Mouse (Mus musculus) adipocyte (in vitro differentiated cells): ENCODE data around the gene Pde10a.
"Not testable (repeated sequence)": the region's sequence is repeated elsewhere in the genome, so short reads cannot be mapped to it uniquely, and the experiment has no call there.

Experiments
- DNase-seq: peaks from one replicate; pipeline ENCODE4 v3.0.0-alpha.2; 2016; ENCODE audit warnings: low spot score

The Pde10a gene

GRCm38 (mm10) chr17:8647372-8647871, 122.2 kb downstream of the Pde10a start:
- no peak for DNase-seq

DNA sequence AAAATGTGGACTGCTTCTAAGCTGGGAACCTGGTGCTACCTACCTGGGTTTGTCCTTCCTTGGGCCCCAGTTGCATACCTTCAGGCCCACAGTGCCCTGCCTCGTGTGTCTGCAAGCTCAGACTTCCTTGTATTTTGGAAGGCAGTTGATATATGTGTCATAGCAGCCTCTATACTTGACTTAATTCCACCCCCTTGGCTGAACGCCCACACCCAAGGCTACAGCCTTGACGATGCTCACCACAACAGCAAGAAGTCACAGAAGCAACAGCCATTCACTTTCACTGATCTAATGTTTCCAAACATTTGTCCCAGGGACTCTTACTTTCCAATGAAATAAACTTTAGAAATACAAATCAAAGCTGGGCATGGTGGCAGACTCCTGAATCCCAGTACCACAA, 123.1 kb downstream of the Pde10a start:
- no peak for DNase-seq

- DNase-seq = peak; percentile 16
Measured at GRCm38 (mm10) chr17:8652681-8653262, 127.6 kb downstream of the Pde10a start.

DNA sequence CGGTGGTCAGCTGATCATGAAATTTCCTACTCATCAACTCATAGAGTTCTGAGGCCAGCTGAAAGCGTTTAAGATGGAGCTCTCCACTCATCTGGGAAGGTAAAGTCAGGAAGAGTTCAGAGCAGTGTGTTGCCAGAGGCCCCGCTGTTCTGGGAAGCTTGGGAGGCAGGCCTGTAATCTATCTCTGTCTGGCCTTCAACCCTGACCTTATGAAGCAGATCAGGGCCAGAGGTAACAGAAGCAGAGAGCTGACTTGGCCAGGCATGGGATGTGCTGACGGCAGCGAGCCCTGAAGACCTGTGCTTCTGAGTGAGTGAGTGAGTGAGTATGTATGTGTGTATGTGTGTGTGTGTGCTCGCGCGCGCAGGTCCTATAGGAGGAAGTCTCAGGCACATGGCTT, 132.5 kb downstream of the Pde10a start:
- no peak for DNase-seq

DNA sequence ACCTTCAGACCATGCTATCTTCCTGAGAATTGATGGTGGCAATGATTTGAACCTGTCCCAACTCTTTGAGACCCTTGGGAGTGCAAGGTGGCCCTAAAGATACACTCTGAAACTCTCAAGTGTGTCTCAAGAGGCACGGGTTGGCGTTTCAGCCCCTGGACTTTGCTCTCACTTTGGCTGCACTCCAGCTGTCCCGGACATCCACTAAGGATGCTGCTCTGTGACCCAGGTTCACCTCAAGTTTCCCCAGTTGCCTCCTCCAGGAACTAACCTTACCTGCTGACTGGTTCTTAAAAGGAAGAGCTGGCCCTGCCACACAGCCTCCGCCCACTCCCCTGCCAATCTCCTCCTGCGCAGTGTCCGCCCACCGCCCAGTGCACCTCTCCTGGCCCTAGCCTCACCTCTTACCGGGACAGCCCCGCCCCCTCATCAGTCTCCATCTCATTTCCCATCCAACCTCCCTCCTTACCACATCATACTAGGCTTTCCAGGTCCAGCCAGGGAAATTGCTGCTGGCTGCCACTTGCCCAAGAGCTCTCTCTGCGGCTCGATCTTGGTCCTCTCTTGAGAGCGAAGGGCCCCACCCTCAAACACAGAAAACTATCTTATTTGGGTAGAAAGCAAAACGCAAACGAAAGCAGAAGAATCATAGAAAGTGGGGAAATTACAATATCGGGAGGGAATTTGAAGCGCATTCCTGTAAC, 133.7 kb downstream of the Pde10a start:
- no peak for DNase-seq

DNA sequence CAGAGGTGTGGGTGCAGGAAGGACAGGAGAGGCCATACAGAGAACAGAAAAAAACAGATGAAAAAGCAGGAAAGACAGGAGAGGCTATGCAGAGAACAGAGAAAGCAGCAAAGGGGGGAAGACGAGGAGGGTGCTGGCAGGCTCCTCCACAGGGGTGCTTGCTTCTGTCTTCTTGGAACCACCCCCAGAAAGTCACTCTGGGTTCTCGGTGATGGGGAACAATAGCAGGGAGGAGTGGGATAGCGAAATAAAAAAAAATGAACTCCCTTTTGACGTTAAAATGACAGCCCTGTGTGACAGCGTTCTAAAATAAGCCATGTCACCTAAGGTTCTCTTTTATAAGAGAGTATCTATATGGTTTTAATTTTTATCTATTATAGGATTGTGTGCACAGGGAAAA, 141.7 kb downstream of the Pde10a start:
- DNase-seq = no peak

DNA sequence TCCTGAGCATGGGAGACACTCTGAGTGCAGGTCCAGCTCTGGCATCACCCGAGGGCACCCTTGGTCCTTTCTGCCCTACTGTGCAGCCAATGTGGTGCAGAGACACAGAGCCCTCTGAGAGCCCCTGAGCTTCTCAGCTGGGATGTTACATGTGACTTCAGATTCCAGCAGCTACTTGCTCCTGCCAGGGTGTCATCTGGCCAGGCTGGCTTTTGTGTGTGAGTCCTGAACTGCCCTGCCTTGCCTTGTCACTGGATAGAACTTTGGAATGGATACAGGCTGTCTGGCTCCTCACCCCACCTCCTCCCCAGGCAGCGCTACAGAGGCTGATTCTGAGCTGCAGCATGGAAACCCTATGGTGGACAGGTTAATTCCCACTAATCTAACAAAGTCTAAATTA, 149.5 kb downstream of the Pde10a start:
- no peak for DNase-seq

DNA sequence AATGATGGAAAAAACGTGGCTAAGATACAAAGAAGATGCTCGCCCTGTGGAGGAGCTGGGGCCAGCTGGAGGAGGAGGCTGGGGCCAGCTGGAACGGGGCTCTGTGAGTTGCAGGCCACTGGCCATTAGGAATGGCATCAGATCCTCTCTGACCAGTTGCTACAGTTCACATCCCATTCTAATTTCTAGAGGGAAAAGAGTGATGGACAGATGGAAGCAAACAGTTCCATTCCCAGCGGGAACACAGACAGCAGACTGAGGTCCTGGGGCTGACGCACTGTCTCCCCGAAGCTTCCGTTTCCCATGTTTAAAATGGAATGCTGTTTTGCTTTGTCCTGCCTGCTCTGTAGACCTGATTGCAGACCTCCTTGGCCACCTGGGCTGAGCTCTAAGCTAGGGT, 161.2 kb downstream of the Pde10a start:
- no peak for DNase-seq

DNA sequence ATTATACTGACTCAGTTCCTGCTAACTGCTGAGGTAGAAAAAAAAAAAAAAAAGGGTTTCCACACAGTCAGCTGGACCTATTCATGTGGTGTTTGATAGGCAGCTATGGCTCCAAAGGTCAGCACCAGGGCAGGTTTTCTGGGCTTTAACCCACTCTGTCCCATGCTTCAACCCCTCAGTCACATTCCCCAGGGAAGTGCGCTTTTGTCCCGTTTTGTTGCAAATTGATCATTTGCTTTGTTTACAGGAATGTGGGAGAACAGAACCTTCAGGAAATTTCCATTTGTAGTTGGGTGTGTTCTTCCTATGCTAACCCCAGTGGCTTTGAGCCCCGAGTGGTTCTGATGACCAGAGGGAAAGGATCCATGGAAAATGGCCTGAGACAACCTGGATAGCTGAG, 162.9 kb downstream of the Pde10a start:
- no peak for DNase-seq

DNA sequence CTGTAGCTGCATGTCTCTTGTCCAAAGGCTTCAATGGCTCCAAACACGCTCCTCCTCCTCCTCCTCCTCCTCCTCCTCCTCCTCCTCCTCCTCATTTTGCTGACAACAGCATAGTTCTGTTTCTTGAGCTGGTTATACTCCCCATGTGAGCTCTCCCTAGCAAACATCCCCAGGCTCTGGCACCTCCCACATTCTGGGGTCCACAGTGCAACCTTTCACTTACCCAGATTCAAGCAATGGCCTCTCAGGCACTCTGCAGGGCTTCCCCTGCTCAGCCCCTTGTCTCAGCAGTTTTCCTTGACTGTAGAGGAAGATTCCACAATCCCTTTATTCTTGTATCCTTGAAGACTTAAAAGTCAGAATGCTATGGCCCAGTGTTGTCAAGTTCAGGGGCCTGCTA, 173.1 kb downstream of the Pde10a start:
- DNase-seq = no peak

DNA sequence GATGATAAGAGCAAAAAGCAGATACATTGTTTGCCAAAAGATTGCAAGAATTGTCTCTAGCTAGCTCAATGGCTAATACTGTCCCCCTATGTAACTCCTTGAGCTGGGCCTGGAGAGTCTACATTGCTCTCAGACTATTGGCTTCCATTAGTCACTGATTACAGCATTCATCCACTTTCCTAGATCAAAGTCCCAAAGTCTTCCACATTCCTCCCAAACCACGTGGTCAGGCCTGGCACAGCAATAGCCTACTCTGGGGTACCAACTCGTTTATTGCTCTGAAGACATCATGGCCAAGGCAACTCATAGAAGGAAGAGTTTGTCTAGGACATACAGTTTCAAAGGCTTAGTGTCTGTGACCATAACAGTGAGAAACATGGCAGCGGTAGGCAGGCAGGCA, 173.6 kb downstream of the Pde10a start:
- no peak for DNase-seq

- no peak for DNase-seq
Measured at GRCm38 (mm10) chr17:8701096-8701495, 175.9 kb downstream of the Pde10a start.

DNA sequence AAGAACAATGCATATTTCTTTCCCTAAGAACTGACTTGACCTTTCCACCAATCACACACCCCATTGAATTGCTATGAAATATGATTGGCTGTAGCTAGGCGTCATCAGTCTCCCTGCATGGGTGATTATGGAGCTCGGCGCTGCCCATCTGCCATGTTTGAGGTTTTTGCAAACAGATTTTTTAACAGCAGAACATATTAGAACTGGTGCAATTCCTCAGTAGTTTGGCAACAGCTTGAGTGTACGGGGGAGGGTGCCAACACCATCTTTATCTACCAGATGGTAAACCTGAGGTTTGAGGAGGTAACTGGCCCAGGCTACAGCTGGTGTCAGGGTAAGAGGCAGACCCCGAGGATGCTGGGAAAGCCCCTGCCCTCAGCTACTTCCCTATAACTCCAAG, 177.3 kb downstream of the Pde10a start:
- no peak for DNase-seq

DNA sequence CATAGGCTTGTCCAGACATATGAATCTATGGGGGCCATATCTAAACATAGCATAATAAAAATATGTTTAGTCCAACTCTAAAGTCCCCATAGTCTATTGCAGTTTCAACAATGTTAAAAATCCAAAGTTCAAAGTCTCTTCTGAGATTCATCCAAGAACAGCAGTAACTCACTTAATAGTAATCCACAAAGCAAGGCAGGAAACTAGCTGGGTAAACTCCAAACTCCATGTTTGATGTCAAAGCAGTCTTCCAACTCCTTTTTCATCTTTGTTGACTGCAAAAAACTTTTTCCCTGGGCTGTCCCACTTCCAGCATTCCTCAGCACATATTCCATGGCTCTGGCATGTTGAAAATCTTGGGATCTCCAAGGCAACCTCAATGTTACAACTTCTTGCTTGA, 182.8 kb downstream of the Pde10a start:
- no peak for DNase-seq

DNA sequence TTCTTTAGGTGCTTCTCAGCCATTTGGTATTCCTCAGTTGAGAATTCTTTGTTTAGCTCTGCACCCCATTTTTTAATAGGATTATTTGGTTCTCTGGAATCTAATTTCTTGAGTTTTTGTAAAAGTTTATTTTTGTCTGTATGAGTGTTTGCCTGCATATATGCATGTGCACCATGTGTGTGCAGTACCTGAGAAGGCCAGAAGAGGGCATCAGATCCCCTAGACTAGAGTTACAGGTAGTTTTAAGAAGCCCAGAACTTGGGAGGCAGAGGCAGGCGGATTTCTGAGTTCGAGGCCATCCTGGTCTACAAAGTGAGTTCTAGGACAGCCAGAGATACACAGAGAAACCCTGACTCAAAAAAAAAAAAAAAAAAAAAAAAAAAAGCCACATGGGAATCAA, 187.6 kb downstream of the Pde10a start:
- DNase-seq = not testable (repeated sequence)

GRCm38 (mm10) chr17:8720961-8721360, 195.8 kb downstream of the Pde10a start:
- no peak for DNase-seq

GRCm38 (mm10) chr17:8724464-8724974, 199.3 kb downstream of the Pde10a start:
- DNase-seq = no peak

DNA sequence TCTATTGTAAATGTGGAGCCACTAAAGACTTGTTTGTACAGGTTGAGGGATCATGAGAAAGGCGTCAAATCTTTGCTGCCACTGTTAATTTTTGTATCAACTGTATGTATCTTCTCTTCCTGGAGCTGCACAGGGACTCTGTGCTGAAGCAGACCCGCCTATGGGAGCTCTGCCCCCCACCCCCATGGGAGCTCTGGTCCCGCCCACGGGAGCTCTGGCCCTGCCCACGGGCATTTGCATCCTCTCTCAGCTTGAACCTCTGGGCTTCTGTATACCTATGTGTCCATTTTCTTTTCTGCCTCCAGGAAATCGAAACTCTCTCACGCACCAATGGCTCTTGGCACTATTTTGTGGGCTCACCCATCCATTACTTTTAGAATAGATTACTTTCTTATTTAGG, 203.5 kb downstream of the Pde10a start:
- no peak for DNase-seq

DNA sequence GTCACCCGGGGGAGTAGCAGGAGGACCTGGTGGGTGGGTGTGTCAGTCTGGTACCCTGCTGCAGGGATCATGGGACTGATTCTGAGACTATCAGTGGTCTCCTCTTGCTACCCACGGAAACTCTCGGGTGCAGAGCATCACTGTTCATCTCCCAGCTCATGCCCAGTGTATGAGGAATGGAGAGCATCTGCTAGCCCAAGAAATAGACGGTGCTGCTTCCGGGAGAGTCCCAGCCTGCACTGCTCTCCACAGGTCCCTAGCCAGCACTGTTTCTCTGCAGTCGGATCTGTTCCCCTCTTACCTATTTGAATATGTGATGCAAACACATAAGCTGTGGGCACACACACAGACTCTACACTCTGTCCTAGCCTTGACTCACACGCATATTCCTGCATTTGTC, 204.6 kb downstream of the Pde10a start:
- DNase-seq = no peak

GRCm38 (mm10) chr17:8731073-8731472, 205.9 kb downstream of the Pde10a start:
- no peak for DNase-seq

DNA sequence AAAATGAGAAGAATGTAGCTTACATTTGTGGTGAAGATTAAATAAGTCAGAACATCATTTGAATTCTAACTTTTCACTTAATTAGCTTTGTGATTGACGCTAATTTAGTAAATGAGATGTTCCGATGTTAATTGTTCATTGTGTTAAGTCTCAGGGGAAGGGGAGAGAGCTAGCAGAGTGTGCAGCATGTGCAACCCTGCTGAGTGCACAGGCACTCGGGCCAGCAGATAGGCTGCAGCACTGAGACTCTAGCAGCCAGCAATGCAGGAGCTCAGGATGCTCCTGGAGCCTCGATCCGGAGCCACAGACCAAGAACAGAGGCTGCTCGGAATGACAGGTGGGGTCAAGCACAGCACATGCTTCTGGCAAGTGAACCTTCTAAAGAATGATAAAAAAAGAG, 211.1 kb downstream of the Pde10a start:
- DNase-seq = no peak

DNA sequence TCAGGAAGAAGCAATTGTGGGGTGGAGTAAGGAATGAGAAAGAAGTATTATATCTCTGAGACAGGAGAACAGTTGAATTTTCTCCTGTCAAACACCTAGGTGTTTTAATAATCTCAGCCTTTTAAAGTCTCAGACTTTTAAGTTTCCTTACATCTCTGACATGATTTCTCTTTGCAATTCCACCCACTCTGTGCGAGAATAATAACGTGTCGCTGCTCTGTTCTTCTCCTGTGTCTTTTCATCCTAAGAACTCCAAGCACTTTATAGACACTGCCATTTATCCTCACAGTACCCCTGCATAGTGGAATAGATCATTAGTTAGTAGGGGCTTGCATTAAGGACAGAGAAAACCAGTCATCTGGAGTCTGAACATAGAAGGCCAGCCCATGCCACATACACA, 217.6 kb downstream of the Pde10a start:
- no peak for DNase-seq

DNA sequence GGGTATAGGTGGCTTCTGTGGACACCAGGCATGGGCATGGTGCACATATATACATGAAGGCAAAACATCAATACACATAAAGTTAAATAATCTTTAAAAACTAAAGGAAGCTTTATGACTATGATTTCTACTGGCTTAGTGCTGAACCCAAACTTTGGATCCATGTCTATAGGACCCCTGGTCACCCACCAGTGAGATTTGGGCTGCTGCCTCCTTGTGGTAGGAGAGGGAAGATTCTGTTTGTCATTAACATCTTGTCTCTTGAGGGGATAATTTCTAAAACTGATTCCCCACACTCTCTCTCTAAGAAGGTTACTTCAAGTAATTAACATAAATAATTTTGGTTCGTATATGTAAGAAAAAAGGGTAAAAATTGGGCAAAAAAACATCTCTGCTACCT, 220.2 kb downstream of the Pde10a start:
- DNase-seq = no peak

DNA sequence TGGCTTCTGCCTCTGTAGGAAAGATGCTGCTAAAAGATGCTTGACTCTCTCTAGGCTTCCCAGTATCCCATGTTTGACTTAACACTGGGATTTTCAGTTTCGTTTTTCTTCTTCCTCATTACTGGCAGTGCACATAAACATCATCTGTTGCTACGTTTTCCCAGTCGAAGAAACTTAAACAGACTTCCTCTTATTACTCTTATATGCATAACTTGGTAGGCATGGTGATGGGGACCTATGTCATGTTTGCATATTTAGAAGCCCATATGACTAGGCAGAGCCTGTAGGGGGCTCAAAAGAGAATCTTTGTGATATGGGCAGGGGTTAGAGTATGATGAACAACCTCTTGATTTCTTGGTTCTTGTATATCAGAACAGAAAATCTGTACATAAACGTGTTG, 224.3 kb downstream of the Pde10a start:
- no peak for DNase-seq
